Mouse (Mus musculus) ES-E14 (cell line): ENCODE results near the gene Pcbp4. TPM values are rescaled to one million over a fixed set of nuclear protein-coding genes. Genes with fewer than 3 reads are reported as not detected.
A peak's percentile ranks its signal among the peaks of the same experiment; 100 is the strongest.

Source experiments
- DNase-seq: peaks from one replicate; pipeline ENCODE4 v3.0.0-alpha.2; 2013; ENCODE audit warnings: low read depth, low spot score
- H3K27ac ChIP-seq: 2 replicates; pipeline ENCODE4 v1.5.1; 2012; ENCODE audit warnings: low read depth, mild to moderate bottlenecking, low read length, moderate library complexity, mixed read lengths; ENCODE audit not compliant: poor library complexity, insufficient read depth, severe bottlenecking
- H3K36me3 ChIP-seq: 2 replicates; pipeline ENCODE4 v1.6.1; 2012; ENCODE audit warnings: mild to moderate bottlenecking, low read length, moderate library complexity, mixed read lengths; ENCODE audit not compliant: control insufficient read depth, poor library complexity, insufficient read depth, severe bottlenecking
- H3K4me1 ChIP-seq, 2 experiments: fragments of 150-350 bp in 1 of 2; sonication (generic) in 1 of 2; 2 replicates each; pipeline ENCODE4 v1.6.1; 2012; ENCODE audit warnings: low read length in 2 of 2, mild to moderate bottlenecking in 1 of 2, mixed read lengths in 1 of 2; ENCODE audit not compliant: control insufficient read depth in 2 of 2, insufficient read depth in 2 of 2, poor library complexity in 1 of 2
- H3K4me3 ChIP-seq, 2 experiments: fragments of 150-350 bp in 1 of 2; sonication (generic) in 1 of 2; 2 replicates each; pipeline ENCODE4 v1.5.1; 2012; ENCODE audit warnings: low read length in 2 of 2, low read depth in 1 of 2, mild to moderate bottlenecking in 1 of 2, mixed read lengths in 1 of 2; ENCODE audit not compliant: insufficient read depth in 1 of 2, poor library complexity in 1 of 2, severe bottlenecking in 1 of 2
- H3K9ac ChIP-seq: 2 replicates; pipeline ENCODE4 v1.6.1; 2012; ENCODE audit warnings: low read depth, mild to moderate bottlenecking, low read length, mixed read lengths; ENCODE audit not compliant: poor library complexity, insufficient read depth, severe bottlenecking
- H3K9me3 ChIP-seq: fragments of 150-350 bp; sonication (generic); 2 replicates; pipeline ENCODE4 v1.6.1; 2012; ENCODE audit warnings: low read depth, mild to moderate bottlenecking, low read length; ENCODE audit not compliant: control insufficient read depth, insufficient read depth
- CHD2 ChIP-seq: IDR thresholded peaks from 2 replicates; pipeline ENCODE4 v1.6.1; 2014; ENCODE audit warnings: mild to moderate bottlenecking, low read depth, low read length, inconsistent platforms
- HCFC1 ChIP-seq: IDR thresholded peaks from 2 replicates; pipeline ENCODE4 v1.6.1; 2012; ENCODE audit warnings: low read length, inconsistent platforms, borderline replicate concordance; ENCODE audit not compliant: insufficient read depth
- MAFK ChIP-seq: IDR thresholded peaks from 2 replicates; pipeline ENCODE4 v1.6.1; 2014; ENCODE audit warnings: mild to moderate bottlenecking, low read depth, low read length, inconsistent platforms; ENCODE audit not compliant: insufficient read depth
- ZC3H11A ChIP-seq: IDR thresholded peaks from 2 replicates; pipeline ENCODE4 v1.6.1; 2012; ENCODE audit warnings: low read depth, mild to moderate bottlenecking, inconsistent platforms, low read length, borderline replicate concordance
- ZNF384 ChIP-seq: IDR thresholded peaks from 2 replicates; pipeline ENCODE4 v1.6.1; 2012; ENCODE audit warnings: low read depth, low read length, inconsistent platforms
- in situ Hi-C, 2 experiments: fragments of 600-800 bp; cut with MboI; formaldehyde crosslinking; loops; one replicate each; pipeline ENCODE4 v1.15.1; 2025; ENCODE audit warnings: low sequenced_read_pairs in 2 of 2, inconsistent platforms in 1 of 2; ENCODE audit not compliant: unreplicated experiment in 2 of 2
- total RNA-seq: library from RNA; depleted of rRNA; stranded (reverse); fragments of 300-350 nt; gene quantifications from 2 replicates; pipeline ENCODE4 v1.2.3, GENCODE M21; 2012; rRNA removed

The Pcbp4 gene
- 140 and 176 TPM in 2 replicates for total RNA-seq

DNA sequence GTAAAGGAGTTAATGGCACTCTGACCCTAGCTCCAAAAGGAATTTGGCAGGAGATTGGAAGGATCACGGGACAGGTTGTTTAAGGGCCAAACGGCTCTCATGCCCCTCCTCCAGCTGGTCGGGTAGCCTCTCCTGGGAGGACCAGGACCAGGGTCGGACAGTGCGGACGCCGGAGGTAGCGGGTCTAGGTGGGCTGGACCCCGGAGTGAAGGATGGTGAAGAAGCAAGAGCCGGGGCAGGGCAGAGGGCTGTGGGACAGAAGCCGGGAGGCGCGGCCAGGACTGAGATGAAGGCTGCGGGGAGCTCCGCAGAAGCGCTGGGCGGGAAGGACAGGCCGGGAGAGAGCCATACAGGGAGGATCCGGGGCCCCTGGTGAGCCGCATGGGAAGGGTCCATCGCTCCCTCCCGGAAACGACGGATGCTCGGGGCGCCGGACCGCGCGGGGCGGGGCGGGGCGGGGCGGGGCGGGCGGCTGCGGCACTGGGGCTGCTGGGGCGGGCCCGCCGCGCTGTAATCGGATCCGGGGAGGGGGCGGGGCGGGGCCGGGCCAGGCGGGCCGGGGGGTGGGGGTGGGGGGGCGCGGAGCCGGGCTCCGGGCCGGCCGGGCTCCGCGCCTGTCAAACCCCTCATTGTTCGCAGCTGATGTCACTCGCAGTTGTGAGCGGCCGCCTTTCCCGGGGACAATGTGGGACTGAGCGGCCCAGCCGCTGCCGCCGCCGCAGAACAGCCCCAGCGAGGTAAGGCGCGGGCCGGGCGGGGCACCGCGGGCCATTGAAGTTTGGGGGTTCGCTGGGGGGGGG lies at the start of gene Pcbp4:
TSS of gene Pcbp4 (plus strand) at position 21 of the 800 bp plus-strand sequence.
- Histone ChIP-seq H3K36me3 (no peaks in the 10 kb centered on the region; the same call in 1 of the 2 replicates), H3K27ac (peak within 1 kb of the TSS; percentile 94), H3K4me1 (peaks cover 15 to 47% of the 10 kb centered on the region in 2 experiments), H3K9ac (peak within 1 kb of the TSS; percentile 86), H3K9me3 (no peaks in the 10 kb centered on the region), H3K4me3 (peak within 1 kb of the TSS; percentile 85 to 87)
- TF ChIP-seq MAFK (no peak), ZC3H11A (no peak), CHD2 (no peak), ZNF384 (no peak), HCFC1 (no peak)
- in situ Hi-C loops = no loop called here
- DNase-seq = no peak

- no peak overlapping the region for H3K27ac ChIP-seq
- no peak for DNase-seq
These were observed 47.8 kb upstream of the Pcbp4 start for GRCm38 (mm10) chr9:106405275-106405674.

GRCm38 (mm10) chr9:106406443-106407078 lies 46.5 kb upstream of the Pcbp4 start:
- Histone ChIP-seq H3K4me3 (no peak overlapping the region), H3K9me3 (no peaks in the 10 kb centered on the region), H3K9ac (no peak overlapping the region), H3K27ac (no peak overlapping the region), H3K4me1 (no peaks in the 10 kb centered on the region), H3K36me3 (no peaks in the 10 kb centered on the region)
- TF ChIP-seq CHD2 (no peak), ZC3H11A (no peak), HCFC1 (no peak), ZNF384 (no peak), MAFK (no peak)
- DNase-seq = no peak
- in situ Hi-C loops = no loop called here

More at GRCm38 (mm10) chr9:106405275-106405674, 47.8 kb upstream of the Pcbp4 start:
- Histone ChIP-seq H3K9ac (no peak overlapping the region), H3K9me3 (no peaks in the 10 kb centered on the region), H3K4me3 (no peak overlapping the region), H3K36me3 (no peaks in the 10 kb centered on the region), H3K4me1 (no peaks in the 10 kb centered on the region)
- TF ChIP-seq CHD2 (no peak), HCFC1 (no peak), ZNF384 (no peak), ZC3H11A (no peak), MAFK (no peak)
- in situ Hi-C loops = no loop called here

DNA sequence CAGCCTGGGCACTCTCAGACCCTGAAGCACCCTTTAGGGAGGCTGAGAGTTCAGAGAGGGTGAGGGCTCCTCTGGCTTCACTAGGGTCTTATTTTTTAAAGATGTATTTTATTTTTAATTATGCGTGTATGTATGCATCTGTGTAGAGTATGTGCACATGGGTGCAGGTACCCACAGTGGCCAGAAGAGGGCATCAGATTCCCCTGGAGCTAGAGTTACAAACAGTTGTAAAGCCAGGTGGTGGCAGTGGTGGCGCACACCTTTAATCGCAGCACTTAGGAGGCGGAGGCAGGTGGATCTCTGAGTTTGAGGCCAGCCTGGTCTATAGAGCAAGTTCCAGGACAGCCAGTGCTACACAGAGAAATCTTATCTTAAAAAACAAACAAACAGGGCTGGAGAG lies 44.0 kb upstream of the Pcbp4 start:
- in situ Hi-C loops = no loop called here
- DNase-seq = no peak
- H3K9me3 ChIP-seq = no peaks in the 10 kb centered on the region
- H3K9ac ChIP-seq = no peak overlapping the region
- H3K27ac ChIP-seq = no peak overlapping the region
- no peak overlapping the region for H3K4me3 ChIP-seq
- no peaks in the 10 kb centered on the region for H3K4me1 ChIP-seq
- TF ChIP-seq CHD2 (no peak), HCFC1 (no peak), ZC3H11A (no peak), MAFK (no peak)
- H3K36me3 ChIP-seq = no peaks in the 10 kb centered on the region
